Mouse (Mus musculus) urinary bladder, postnatal 14 days (tissue): Measurements from ENCODE around the gene Xylt2.

Experiments
- DNase-seq: peaks from one replicate; pipeline ENCODE4 v3.0.0; 2021; ENCODE audit warnings: low spot score

Gene Xylt2

GRCm38 (mm10) chr11:94614603-94615002 is 62.7 kb downstream of the Xylt2 start:
- DNase-seq = no peak
